Mouse (Mus musculus): ENCODE measurements around the gene Ccna1.
A peak's percentile ranks its signal among the peaks of the same experiment; 100 is the strongest.

Gene Ccna1

DNA sequence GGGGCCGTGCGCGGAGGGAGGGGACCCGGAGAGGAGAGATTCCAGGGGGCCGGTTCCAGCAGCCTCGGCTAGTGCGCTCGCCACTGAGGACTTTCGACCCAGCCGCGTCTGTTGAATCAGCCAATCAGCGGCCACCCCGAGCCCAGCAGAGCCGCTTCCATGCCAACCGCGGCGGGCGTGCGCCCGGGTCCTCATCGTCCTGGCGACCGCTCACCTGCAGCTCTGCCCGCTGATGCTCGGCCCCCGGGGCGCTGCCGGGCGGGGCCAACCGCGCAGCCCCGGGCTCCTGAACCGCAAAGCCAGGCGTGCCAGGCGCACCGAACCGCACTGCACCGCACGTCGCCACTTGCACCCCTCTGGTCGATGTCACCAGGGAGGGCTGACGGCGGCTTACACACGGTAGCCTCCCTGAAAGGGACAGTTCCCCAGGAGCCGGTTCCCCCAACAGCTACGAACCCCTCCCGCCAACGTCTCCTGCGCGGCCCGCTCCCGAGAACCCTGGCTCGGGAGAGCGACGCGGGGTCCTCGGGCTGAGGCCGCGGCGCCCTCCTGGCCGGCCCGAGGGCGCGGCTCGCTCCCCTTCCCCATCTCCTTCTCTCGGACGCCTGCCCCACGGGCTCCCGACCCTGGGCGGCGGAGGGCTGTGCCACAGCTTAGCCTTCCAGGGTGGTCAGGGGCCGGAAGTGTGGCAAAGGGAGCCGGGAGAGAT, at the start of gene Ccna1:
Gene Ccna1, minus strand, starts transcription at position 464 of the 709 bp plus-strand sequence.
- DNase-seq (ENCODE audit: inconsistent age in 2 of 2, low spot score in 1 of 2) = peak; percentile 26 to 70

DNA sequence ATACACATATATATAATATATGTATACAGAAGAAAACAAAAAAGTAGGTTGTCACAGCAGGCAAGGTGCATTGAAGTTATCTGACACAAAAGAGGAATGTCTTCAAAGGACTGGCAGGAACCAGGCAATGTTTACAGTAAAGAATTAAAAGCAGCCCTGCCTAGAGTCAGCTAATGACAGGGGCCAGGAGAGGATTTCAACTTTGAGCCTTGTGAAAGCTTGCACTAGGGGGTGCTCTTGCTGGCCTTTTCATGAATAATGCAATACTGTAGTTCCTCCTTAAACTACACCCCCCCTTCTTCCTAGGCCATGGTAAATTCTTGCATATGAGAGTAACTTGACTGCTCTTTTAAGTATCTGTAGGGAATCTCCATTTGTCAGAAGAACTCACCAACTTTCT, 45.8 kb upstream of the Ccna1 start:
- DNase-seq (ENCODE audit: inconsistent age in 2 of 2, low spot score in 1 of 2) = peak in 1 of 2 experiments; percentile 48

DNA sequence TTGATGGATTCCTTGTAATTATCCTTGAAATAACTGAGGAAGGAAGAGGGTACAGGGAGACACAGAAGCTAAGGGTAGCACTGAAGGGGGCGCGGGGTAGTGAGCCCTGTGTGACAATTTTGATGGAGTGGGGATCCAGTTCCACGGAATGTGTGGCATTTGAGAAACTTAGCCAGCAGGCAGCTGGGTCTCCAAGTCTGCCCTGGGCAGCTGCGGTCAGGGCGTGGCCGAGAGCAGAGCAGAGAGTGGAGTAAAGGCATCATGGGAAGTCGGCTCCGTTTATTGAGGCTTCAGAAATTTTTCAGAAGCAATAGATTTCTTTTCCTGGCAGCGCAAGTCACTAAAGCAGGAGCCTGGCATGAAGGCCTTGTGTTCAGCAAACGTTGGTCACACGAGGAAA, 43.7 kb upstream of the Ccna1 start:
- no peak for DNase-seq (ENCODE audit: inconsistent age in 2 of 2, low spot score in 1 of 2)

DNA sequence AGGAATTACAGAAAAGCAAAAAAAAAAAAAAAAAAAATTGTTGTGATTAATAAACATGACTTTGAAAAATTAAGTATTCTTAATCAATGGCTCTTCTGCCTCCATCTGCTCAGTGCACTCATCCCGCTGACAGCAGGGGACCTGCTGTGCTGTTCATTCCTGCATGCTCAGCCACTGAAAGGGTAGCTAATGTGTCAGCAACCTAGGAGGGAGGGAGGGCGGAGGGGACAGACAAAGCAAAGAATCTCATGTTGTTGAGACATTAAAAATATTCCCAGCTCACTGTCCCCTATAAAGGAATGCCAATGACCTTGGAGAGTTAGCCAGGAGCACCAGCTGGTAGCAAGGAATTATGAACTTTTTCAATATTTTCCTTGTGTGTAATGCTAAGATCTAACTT, 42.7 kb upstream of the Ccna1 start:
- DNase-seq (ENCODE audit: inconsistent age in 2 of 2, low spot score in 1 of 2) = no peak

GRCm38 (mm10) chr3:55097186-55097585, 41.9 kb upstream of the Ccna1 start:
- DNase-seq (ENCODE audit: inconsistent age in 2 of 2, low spot score in 1 of 2) = peak in 1 of 2 experiments; percentile 38

DNA sequence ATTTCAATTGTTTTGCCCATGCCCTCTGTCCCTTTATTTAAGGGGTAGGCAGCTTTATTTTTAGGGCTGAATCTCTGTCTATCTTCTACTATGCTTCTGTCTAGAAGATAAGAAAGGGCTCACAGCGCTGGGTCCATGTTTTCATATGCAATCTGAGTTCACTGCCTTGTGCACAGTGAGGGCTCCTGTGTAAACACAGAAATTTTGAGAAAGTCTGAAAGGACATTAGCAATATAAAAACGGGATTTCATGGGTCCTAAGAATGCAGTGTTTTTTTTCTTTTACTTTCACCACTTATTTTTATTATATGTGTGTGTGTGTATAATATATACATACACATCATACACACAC, 41.3 kb upstream of the Ccna1 start:
- no peak for DNase-seq (ENCODE audit: inconsistent age in 2 of 2, low spot score in 1 of 2)

GRCm38 (mm10) chr3:55095968-55096654, 40.8 kb upstream of the Ccna1 start:
- peak; percentile 39 to 77 for DNase-seq (ENCODE audit: inconsistent age in 2 of 2, low spot score in 1 of 2)

DNA sequence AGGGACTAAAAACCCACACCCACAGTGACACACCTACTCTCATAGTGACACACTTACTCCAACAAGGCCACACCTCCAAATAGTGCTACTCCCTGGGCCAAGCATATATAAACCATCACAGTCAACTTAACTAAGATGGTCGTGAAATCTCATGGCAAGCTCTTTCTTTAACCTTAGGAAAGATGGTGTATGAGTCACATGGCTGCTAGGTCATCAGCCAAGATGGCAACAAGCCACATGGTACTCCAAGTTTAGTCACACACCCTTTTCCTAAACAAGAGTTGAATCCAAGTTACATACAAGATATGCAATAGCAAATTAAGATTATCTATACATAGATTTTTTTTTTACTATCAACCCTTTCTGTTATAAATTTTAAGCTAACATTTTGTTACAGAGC, 37.9 kb upstream of the Ccna1 start:
- DNase-seq (ENCODE audit: inconsistent age in 2 of 2, low spot score in 1 of 2) = peak in 1 of 2 experiments; percentile 44

DNA sequence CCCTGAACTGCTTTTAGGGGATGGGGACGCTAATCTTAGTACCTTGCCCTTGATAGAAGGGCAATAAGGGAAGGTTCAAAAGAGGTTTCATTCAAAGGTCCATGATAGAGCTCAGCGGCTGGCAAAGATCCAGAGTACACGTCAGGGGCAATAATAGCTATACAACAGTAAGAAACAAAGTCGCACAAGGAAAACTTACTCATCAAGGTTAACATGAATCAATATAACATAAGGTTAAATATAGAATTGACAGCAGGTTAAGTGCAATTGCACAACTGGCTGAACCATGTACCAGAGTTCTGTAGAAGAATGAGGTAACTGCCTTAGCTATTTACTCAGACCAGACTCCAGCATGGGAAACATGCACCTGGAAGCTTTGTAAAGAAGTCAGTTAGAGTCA, 34.0 kb upstream of the Ccna1 start:
- DNase-seq (ENCODE audit: inconsistent age in 2 of 2, low spot score in 1 of 2) = peak in 1 of 2 experiments; percentile 45

GRCm38 (mm10) chr3:55088843-55089242, 33.5 kb upstream of the Ccna1 start:
- DNase-seq (ENCODE audit: inconsistent age in 2 of 2, low spot score in 1 of 2) = no peak

GRCm38 (mm10) chr3:55088359-55088758, 33.1 kb upstream of the Ccna1 start:
- no peak for DNase-seq (ENCODE audit: inconsistent age in 2 of 2, low spot score in 1 of 2)

GRCm38 (mm10) chr3:55087360-55087759, 32.1 kb upstream of the Ccna1 start:
- peak in 1 of 2 experiments; percentile 44 for DNase-seq (ENCODE audit: inconsistent age in 2 of 2, low spot score in 1 of 2)

GRCm38 (mm10) chr3:55086948-55087347, 31.6 kb upstream of the Ccna1 start:
- DNase-seq (ENCODE audit: inconsistent age in 2 of 2, low spot score in 1 of 2) = no peak

DNA sequence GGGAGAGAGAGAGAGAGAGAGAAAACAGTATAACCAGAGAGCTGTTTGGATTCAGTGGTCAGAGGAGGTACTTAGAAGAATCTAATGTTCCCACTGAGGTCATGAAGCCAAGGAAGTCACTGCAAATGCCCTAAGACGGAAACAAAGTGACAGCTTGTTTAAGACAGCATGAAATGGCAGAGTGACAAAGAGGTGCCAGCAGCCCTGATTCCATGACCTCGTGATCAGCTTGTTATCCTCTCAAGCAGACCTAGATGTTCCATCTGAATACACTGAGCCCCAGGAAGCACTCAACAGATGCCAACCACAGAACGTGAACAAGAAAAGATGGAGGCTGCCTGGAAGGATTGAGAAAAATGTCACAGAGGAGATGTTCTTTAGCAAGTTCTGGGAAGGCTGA, 30.4 kb upstream of the Ccna1 start:
- no peak for DNase-seq (ENCODE audit: inconsistent age in 2 of 2, low spot score in 1 of 2)

DNA sequence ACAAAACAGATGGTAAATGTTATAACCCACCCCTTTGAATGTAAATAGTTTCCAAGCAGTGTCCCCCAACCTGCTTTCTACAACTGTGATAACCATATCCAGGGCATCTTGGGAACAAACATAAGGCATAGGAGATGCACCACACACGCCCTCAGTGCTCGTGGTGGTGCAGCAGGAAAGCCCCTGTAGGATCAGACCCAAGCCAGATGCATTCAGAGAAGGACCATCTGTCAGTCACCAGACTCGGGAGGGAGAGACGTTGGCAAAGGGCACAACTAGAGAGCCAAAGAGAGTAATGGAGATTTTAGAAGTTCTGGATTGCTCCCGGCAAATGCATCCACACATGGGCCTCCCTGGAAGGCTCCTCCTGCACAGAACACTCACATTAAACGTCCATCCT, 29.5 kb upstream of the Ccna1 start:
- no peak for DNase-seq (ENCODE audit: inconsistent age in 2 of 2, low spot score in 1 of 2)

DNA sequence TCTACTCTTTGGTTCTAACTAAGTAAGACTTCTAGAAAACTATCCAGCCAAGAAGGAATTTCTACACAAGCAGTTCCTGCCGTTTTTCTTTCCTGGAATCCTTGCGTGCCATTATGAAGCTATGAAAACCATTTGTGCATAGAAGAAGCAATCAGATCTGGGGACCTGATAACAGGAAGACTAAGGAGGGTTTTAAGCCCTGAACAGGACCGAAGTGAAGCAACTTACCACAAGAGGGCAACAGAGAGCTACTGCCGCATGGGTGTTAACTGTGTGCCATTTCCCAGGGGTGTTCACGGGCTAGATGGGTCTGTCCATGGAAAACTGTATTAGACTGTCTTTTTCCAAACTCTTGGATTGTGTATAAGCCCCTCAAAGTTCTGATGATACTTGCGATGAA, 24.8 kb upstream of the Ccna1 start:
- DNase-seq (ENCODE audit: inconsistent age in 2 of 2, low spot score in 1 of 2) = peak; percentile 66 to 93

- no peak for DNase-seq (ENCODE audit: inconsistent age in 2 of 2, low spot score in 1 of 2)
Measured at GRCm38 (mm10) chr3:55079619-55080018, 24.3 kb upstream of the Ccna1 start.

DNA sequence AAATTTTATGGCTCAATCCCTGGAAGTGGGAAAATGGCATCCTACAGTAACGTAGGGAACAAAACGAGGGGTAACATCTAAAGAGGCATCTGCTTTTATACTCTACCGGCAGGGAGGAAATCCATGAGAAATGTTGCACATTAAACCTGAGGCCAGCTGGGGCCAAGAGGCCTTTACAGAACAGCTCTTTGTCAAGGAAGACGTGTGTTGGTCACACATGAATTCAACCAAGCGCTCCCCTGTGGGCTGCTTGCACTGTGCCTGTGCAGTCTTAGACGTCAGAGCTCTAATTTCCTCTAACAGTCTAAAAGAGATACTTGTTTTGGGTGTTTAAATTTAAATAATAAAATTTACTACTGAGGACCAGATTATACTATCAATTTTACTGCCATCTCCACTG, 22.9 kb upstream of the Ccna1 start:
- no peak for DNase-seq (ENCODE audit: inconsistent age in 2 of 2, low spot score in 1 of 2)

DNA sequence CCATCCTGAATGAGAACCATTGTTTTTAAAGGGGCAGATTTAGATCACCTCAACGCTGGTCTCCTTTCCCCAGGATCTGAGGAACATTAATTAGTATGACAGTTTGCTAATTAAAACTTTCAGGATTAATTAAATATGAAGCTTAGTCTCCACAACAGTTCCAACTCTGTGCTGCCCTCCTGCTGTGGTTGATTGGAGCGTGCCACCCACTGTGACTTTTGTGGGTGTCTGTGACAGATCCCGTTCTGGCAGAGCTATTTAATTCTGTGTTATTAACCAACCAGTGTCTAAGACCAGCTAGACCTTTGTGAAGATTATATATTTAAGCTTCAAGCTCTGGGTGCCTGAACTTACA, 20.0 kb upstream of the Ccna1 start:
- no peak for DNase-seq (ENCODE audit: inconsistent age in 2 of 2, low spot score in 1 of 2)

DNA sequence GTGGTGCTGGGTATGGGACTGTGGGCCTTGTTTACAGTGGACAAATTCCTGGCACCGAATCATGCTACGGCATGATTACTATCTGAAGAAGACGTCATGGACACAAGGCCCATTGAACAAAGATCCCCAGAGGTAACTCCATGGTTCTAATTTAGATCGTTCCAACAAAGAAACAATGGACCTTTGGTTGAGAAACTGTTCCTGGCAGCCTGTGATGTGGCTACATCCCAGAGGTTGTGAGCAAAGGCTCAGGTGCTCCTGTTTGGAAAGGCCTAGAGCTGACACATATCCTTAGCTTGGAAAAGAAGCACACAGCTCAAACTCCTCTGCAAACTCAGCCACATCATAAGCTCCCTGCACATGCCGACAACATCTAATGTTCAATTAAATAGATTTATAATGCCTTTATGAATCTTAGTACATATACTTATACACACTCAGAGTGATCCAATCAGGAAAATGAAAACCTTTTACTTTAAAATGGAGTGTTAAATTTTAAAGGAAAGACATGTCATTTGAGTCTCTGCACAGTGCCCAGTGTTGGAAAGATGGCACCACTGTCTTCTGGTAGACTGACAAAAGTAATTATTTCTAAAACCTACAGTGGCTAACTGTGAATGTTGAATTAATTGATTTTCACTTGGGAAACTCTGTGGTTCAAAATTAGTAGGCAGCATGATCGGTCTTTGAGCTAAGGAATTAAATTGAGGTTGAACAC, 19.4 kb upstream of the Ccna1 start:
- DNase-seq (ENCODE audit: inconsistent age in 2 of 2, low spot score in 1 of 2) = no peak

DNA sequence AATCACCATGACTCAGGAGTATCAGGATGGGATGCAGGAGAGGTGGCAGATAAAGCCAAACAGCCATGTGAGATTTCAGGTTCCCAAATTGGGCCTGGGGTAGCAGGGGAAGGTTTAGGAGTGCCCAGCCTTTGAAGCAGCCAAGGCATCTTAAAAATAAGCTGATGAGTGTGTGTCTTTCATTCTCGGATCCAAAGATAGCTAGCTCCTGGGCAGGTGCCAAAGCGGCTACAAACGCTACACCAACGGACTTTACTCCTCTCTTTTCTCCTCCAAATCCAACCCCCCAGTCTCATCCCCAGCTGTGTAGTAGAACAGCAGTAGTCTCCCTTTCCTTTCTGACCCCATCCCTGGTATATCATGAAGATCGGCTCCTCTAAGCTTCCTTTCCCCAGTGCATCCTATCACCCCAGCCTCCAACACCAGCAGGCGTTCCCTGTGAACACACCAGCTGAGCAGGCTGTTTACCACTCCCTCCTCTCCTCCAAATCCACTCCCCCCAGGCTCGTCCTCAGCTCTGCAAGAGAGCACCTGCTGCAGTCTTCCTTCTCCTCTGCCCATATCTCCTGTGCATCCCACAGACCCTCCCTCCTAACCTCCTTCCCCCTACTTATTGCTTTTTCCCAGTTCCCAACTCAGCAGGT, 12.6 kb upstream of the Ccna1 start:
- no peak for DNase-seq (ENCODE audit: inconsistent age in 2 of 2, low spot score in 1 of 2)

GRCm38 (mm10) chr3:55066666-55067023, 11.3 kb upstream of the Ccna1 start:
- DNase-seq (ENCODE audit: inconsistent age in 2 of 2, low spot score in 1 of 2) = no peak
